Mouse (Mus musculus): ENCODE data around the gene Rab22a. TPM values are rescaled to one million over a fixed set of nuclear protein-coding genes. Genes with fewer than 3 reads are reported as not detected.

Gene Rab22a
- total RNA-seq (2023): 20.2 to 27.7 TPM (median 24.1 TPM) in 4 replicates

GRCm38 (mm10) chr2:173659057-173659925 is at the start of gene Rab22a:
TSS of gene Rab22a (plus strand) at chr2:173659760.

DNA sequence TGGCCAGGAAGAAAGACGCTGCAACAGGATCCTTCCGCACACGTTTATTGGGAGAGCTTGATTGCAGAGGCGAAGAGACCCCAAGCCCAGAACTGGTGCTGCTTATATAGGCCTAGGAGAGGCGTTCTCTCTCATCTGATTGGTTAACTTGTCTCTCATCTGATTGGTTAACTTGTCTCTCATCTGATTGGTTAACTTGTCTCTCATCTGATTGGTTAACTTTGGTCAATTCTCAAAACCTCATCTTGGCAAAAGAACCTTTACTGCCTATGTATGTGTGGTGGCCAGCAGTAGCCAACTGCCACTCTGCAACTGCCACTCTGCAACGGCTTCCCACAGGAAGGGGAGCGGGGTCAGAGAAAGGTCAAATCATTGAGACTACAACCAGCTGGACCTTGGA is 59.6 kb downstream of the Rab22a start, which contains the start of gene 1700010B08Rik:
Gene 1700010B08Rik, plus strand, starts transcription at position 301 of the 400 bp plus-strand sequence.

GRCm38 (mm10) chr2:173737222-173737989 is 77.8 kb downstream of the Rab22a start, which contains the start of gene Vapb:
TSS of gene Vapb (plus strand) at chr2:173737511.

Other genes with a start within 250 kb of the Rab22a start
- not detected in 4 replicates for gene 1700021F07Rik, start 137.2 kb upstream of the Rab22a start, total RNA-seq (2023)
- not detected in 4 replicates for gene Ankrd60, start 81.4 kb upstream of the Rab22a start, total RNA-seq (2023)
- gene 1700010B08Rik, start 59.7 kb downstream of the Rab22a start, total RNA-seq (2023): not detected in 4 replicates
- gene Vapb, start 77.8 kb downstream of the Rab22a start, total RNA-seq (2023): 40.0 to 46.9 TPM (median 43.6 TPM) in 4 replicates